Mouse (Mus musculus): ENCODE measurements around the gene 2810459M11Rik.

Gene 2810459M11Rik

GRCm38 (mm10) chr1:86054943-86055342, 9.3 kb downstream of the 2810459M11Rik start:
- DNase-seq, result no peak

- no peak for DNase-seq
Observed at GRCm38 (mm10) chr1:86056284-86056683, 10.6 kb downstream of the 2810459M11Rik start.

- peak; percentile 95 for DNase-seq
Observed at GRCm38 (mm10) chr1:86058856-86059769, 13.4 kb downstream of the 2810459M11Rik start.

GRCm38 (mm10) chr1:86062523-86062922, 16.9 kb downstream of the 2810459M11Rik start:
- DNase-seq, result no peak

GRCm38 (mm10) chr1:86064271-86064991, 18.8 kb downstream of the 2810459M11Rik start, which contains the start of gene Psmd1:
Gene Psmd1, plus strand, starts transcription at chr1:86064387.
- peak; percentile 86 for DNase-seq

- DNase-seq, result no peak
Observed at GRCm38 (mm10) chr1:86076565-86076964, 30.9 kb downstream of the 2810459M11Rik start.

- no peak for DNase-seq
Observed at GRCm38 (mm10) chr1:86094413-86094812, 48.8 kb downstream of the 2810459M11Rik start.

GRCm38 (mm10) chr1:86105054-86105453, 59.4 kb downstream of the 2810459M11Rik start:
- DNase-seq, result no peak
